Mouse (Mus musculus) bone marrow, adult 2 months (tissue): ENCODE measurements around the gene Map3k13.

Experiments
- CTCF ChIP-seq: fragments of 200-500 bp; IDR thresholded peaks from 2 replicates; pipeline ENCODE4 v1.5.1; 2011; ENCODE audit warnings: low read length, control low read depth; ENCODE audit not compliant: control insufficient read depth, insufficient read depth
- POLR2A ChIP-seq: fragments of 200-500 bp; IDR thresholded peaks from 2 replicates; pipeline ENCODE4 v1.6.1; 2011; ENCODE audit warnings: low read depth, mild to moderate bottlenecking, control low read depth, low read length, borderline replicate concordance; ENCODE audit not compliant: control insufficient read depth

DNA sequence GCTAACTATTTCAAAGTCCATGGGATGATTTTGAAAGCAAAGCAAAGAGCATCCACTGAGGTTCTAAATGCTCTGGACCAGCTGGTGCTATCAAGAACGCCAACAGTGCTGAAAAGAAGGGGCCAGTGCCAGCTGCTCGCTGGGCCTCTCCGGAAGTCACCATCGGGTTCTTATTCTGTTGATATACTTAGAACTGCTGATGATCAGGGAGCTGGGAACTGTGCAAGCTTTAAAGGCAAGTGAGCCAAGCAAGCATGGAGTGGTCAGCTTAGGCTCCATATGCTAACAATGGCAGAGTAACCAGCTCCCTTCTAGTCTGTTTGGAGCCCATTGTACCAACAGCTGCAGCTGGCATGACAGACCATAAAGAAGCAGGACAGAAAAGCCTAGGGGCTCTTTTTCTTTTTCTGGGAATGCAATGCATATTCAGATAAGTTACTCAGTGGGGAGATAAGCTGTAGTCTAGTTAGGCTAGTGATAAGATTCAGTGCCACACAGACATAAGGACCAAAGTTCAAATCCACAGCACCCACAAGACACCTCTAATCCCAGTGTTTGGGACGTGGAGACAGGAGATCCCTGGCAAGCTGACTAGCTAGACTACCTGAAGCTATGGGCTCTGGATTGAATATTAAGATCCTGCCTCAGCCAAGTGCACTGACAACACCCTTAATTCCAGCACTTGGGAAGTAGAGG lies 60.6 kb downstream of the Map3k13 start:
- no peak for TF ChIP-seq POLR2A
- no peak for TF ChIP-seq CTCF
